In genomic region chr2:151021158-151021557, GRCm38 (mm10) we compare ENCODE assay signal across 19 mouse cellular contexts. TPM values are rescaled to one million over a fixed set of nuclear protein-coding genes. Genes with fewer than 3 reads are reported as not detected.
DNase-seq lines count a peak whose midpoint lies in the region; ATAC-seq lines count a peak whose summit lies in the region.
"Had no signal": no experiment of that assay in that cellular context is flagged by ENCODE, and none has a peak within 500 bp of the region (broad histone marks: within the 10 kb centered on the region; RNA-seq: fewer than 3 reads in every experiment).

No protein-coding gene starts in this region.

- H3K27me3 ChIP-seq in heart, embryonic 16.5 days (ENCODE audit: control insufficient read depth, insufficient read depth, low read length) = no peaks in the 10 kb centered on the region
- H3K27me3 ChIP-seq: CH12.LX had no signal

- 0 out of 2 replicates have a peak, but pooled peaks have one; percentile 23 for ATAC-seq in heart, embryonic 16.5 days (replicated peaks; ENCODE audit: extremely low read depth, insufficient read depth, low FRiP score)
- ATAC-seq: activated CD4-positive, CD25-positive, alpha-beta regulatory T cell, adult 4 months; CD4-positive, CD25-positive, alpha-beta regulatory T cell, adult 4 months; Patski had no signal

- intact Hi-C loops in heart, postnatal 10 days (cut with DNase I) = no loop called here

- H3K4me3 ChIP-seq in heart, embryonic 16.5 days (ENCODE audit: low read length) = no peak overlapping the region

- no peak overlapping the region for H3K4me2 ChIP-seq in heart, embryonic 16.5 days (ENCODE audit: low read depth, low read length)

- H3K9ac ChIP-seq in heart, embryonic 16.5 days (ENCODE audit: low read length) = no peak overlapping the region

- DNase-seq in heart, adult 11 months = peak; percentile 70
- no peak for DNase-seq in heart, adult 8-10 months (ENCODE audit: low spot score)
- DNase-seq in heart, postnatal 10 days = no peak
- DNase-seq: adrenal gland, adult 2 months; adrenal gland, adult 8-10 months; adrenal gland, postnatal 10 days; adrenal gland, postnatal 14 days; adrenal gland, postnatal 25 days; adrenal gland, postnatal 36 days; B cell, adult 2 months; cerebellum, adult 11 months; cerebellum, adult 11-12 months; cerebellum, adult 18-20 months had no signal

- WGBS in heart, embryonic 16.5 days = 83% methylated on average over 10 of the region's 10 CpGs

- no peaks in the 10 kb centered on the region for H3K4me1 ChIP-seq in heart, embryonic 16.5 days (ENCODE audit: control insufficient read depth, insufficient read depth, low read length)

- no peaks in the 10 kb centered on the region for H3K36me3 ChIP-seq in heart, embryonic 16.5 days (ENCODE audit: control insufficient read depth, insufficient read depth)

- no peaks in the 10 kb centered on the region for H3K9me3 ChIP-seq in heart, embryonic 16.5 days (replicated peaks; ENCODE audit: control insufficient read depth, low read length)
- H3K9me3 ChIP-seq: G1E had no signal

- H3K27ac ChIP-seq in heart, embryonic 16.5 days (ENCODE audit: low read length) = no peak overlapping the region

RNA-seq across cellular contexts. Expression of gene Ninl, which starts 18.0 kb away (rescaled TPM):
- 1 to 10 TPM in 3 of 4 experiments, under 1 TPM in 1; 0.82 to 2.2 (median 1.9) TPM for total RNA-seq in heart, adult 8-10 months (2022)
- polyA plus RNA-seq in heart, embryonic 16.5 days (2015; fragmentation: Nextera tagmentation; extraction: Ambion mirVana) = 3.2 TPM in 2 replicates
- 1 to 10 TPM; 1.1 TPM for total RNA-seq in heart, postnatal 10 days (2021)
- polyA plus RNA-seq: activated CD4-positive, CD25-positive, alpha-beta regulatory T cell, adult 4 months had no signal

RNA-seq across cellular contexts. Expression of gene Nanp, which starts 18.0 kb away (rescaled TPM):
- total RNA-seq in heart, adult 8-10 months (2022) = 1 to 10 TPM in 3 of 4 experiments, under 1 TPM in 1; 0.95 to 2.2 (median 2.1) TPM
- 17.8 and 22.0 TPM in 2 replicates for polyA plus RNA-seq in heart, embryonic 16.5 days (2015; fragmentation: Nextera tagmentation; extraction: Ambion mirVana)
- 1 to 10 TPM; 5.1 to 5.6 TPM for total RNA-seq in heart, postnatal 10 days (2021)
